Mouse (Mus musculus) C2C12 (cell line): ENCODE results near the gene Kcns1.

Source experiments
- CTCF ChIP-seq: IDR thresholded peaks from one replicate; pipeline ENCODE4 v1.5.1; 2011; ENCODE audit not compliant: control insufficient read depth, insufficient read depth, insufficient read length
- FOSL1 ChIP-seq: IDR thresholded peaks from one replicate; pipeline ENCODE4 v1.8.0; 2011; ENCODE audit warnings: mild to moderate bottlenecking, low read length; ENCODE audit not compliant: poor library complexity, insufficient read depth, severe bottlenecking
- MYOG ChIP-seq: IDR thresholded peaks from one replicate; pipeline ENCODE4 v1.6.1; 2011; ENCODE audit not compliant: control insufficient read depth, insufficient read length; ENCODE audit errors: extremely low read depth
- USF1 ChIP-seq: IDR thresholded peaks from one replicate; pipeline ENCODE4 v1.6.1; 2011; ENCODE audit warnings: low read depth, mild to moderate bottlenecking, control low read depth, moderate library complexity

GRCm38 (mm10) chr2:164167752-164168570 is 3.0 kb downstream of the Kcns1 start:
- TF ChIP-seq CTCF (no peak), MYOG (no peak), FOSL1 (no peak), USF1 (no peak)
